Mouse (Mus musculus): ENCODE results near the gene Slc25a25. TPM values are rescaled to one million over a fixed set of nuclear protein-coding genes. Genes with fewer than 3 reads are reported as not detected.

The Slc25a25 gene
- total RNA-seq, 1 experiment from 2014 or later: 17.8 TPM

DNA sequence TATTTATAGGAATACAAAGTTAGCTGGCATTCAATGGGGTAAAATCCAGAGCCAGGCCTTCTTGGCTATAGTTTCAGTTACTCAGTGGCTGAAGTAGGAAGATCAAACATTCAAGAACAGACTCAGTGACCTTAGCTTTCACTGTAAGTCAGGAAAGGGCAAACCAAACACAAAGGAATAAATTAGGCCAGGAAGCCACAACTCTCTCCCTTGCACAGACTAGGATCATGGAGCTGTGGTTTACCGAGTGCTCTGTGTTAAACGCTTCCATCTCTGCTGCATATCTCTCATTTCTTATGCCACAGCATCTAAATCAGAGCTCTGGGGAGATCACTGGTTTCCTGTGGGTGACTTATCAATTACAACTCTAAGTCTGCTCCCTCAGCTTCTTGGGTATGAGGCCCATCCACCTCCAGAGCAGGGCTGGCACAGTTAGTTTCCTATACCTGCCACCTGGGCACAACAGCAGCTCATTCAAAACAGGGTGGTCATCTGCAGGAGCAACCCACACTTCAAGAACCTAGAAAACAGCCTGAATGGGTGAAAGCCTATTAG lies 13.6 kb downstream of the Slc25a25 start:
- no peak for ATAC-seq (ENCODE audit: extremely low read depth, insufficient number of reproducible peaks, low FRiP score, poor library complexity, severe bottlenecking)

- no peak for ATAC-seq (ENCODE audit: extremely low read depth, insufficient number of reproducible peaks, low FRiP score, poor library complexity, severe bottlenecking)
These were observed 14.4 kb downstream of the Slc25a25 start for GRCm38 (mm10) chr2:32436686-32437372.

GRCm38 (mm10) chr2:32430701-32431676 lies 20.3 kb downstream of the Slc25a25 start:
- ATAC-seq (ENCODE audit: extremely low read depth, insufficient number of reproducible peaks, low FRiP score, poor library complexity, severe bottlenecking): no peak

GRCm38 (mm10) chr2:32429215-32429891 lies 21.9 kb downstream of the Slc25a25 start:
- ATAC-seq (ENCODE audit: extremely low read depth, insufficient number of reproducible peaks, low FRiP score, poor library complexity, severe bottlenecking): no peak

DNA sequence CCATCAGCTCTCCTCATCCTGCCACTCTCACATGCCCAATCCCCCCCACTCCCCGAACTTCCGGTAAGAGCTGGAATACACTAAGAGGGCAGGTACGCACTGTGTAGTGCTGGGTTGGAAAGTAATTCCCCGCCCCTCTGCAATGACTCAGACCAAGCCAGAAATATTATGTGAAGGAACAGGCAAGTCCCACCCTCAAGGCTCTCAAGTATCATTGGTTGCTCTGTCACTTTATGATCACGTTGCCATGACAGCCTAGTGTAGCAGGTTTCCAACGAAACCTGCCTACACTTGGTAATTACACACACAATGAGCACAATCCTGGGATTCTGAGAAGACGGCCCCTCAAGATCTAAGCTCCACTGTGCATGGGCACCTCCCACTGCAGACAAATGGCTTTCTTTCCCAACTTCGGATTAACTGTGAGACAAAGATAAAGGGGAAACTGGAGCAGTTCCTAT lies 23.0 kb downstream of the Slc25a25 start:
- ATAC-seq (ENCODE audit: extremely low read depth, insufficient number of reproducible peaks, low FRiP score, poor library complexity, severe bottlenecking): no peak

GRCm38 (mm10) chr2:32427720-32428119 lies 23.5 kb downstream of the Slc25a25 start:
- ATAC-seq (ENCODE audit: extremely low read depth, insufficient number of reproducible peaks, low FRiP score, poor library complexity, severe bottlenecking): no peak

DNA sequence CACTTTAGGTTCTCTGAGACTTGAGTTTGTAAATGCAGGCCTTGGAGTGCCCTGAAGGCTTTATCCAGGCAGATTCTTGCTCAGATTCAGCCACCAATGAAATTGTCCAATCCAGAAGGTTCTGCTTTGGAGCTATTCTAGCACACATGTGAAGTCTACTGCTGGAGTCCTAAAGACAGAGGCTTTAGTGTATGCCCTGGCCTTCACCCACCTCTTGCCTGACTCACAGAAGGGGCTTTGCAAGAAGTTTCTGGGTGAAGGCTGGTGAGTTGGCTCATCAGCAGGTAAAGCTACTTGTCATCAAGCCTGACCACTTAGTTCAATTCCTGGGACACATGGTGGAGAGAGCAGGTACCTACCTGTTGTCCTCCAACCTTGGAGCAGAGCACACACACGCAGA lies 25.1 kb downstream of the Slc25a25 start:
- no peak for ATAC-seq (ENCODE audit: extremely low read depth, insufficient number of reproducible peaks, low FRiP score, poor library complexity, severe bottlenecking)

- no peak for ATAC-seq (ENCODE audit: extremely low read depth, insufficient number of reproducible peaks, low FRiP score, poor library complexity, severe bottlenecking)
These were observed 25.7 kb downstream of the Slc25a25 start for GRCm38 (mm10) chr2:32425568-32425967.

GRCm38 (mm10) chr2:32424796-32425195 lies 26.4 kb downstream of the Slc25a25 start:
- no peak for ATAC-seq (ENCODE audit: extremely low read depth, insufficient number of reproducible peaks, low FRiP score, poor library complexity, severe bottlenecking)

DNA sequence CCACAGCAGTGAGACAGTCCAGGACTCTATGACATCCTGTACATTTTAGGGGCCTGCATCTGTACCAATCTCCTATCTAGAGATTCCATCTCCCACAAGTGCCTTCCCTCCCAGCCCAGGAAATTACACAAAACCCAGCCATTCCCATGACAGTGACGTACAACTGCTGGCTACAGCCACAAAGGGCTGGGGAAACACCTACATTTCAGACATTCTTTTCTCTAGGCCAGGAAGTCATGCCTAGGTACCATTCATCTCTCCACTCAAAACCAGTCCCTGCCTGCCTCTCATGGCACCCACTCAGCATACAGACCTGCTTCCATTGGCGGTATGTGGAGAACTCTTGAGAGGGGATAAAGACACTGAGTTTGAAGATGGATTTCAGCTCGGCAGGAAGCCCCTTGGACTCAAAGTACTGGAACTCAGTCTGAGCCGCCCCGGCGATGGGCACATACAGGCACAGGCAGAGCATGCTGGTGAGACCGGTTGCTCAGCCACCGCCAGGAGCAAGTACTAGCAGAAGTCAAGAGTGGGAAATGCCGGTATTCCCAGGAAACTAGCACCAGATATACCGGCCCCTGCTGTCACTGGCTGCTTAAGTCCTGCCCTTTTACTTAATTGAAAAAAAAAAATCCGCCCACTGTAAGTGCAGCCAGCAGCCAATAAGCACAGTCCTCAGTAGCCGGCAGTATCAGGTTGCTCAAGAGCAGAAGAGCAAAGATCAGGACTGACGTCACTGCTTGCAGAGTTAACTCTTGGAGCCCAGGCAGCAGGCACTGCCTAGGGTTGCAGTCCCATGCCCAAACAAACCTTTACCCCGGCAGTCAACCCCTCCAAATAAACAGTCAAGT lies 27.5 kb downstream of the Slc25a25 start:
- ATAC-seq (ENCODE audit: extremely low read depth, insufficient number of reproducible peaks, low FRiP score, poor library complexity, severe bottlenecking): peak; percentile 22; the same call in 1 of the 2 replicates

DNA sequence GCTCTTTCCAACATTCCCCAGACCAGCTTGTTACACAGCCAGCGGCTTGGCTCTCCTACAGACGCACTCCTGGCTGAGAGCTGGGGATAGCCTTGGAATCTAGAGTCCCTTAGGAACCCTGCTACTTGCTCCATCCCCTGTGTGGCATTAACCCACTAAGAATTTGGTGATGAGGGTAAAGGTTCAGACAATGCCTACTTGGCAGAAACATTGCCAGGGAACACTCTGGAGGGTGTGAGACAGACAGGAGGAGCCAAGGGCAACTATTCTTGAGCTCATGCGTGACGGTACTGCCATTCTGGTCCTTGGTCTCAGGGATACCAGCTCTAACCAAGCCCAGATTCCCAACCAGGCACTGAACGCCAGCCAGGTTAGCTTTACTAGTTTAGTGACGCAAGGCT lies 29.4 kb downstream of the Slc25a25 start:
- ATAC-seq (ENCODE audit: extremely low read depth, insufficient number of reproducible peaks, low FRiP score, poor library complexity, severe bottlenecking): no peak

DNA sequence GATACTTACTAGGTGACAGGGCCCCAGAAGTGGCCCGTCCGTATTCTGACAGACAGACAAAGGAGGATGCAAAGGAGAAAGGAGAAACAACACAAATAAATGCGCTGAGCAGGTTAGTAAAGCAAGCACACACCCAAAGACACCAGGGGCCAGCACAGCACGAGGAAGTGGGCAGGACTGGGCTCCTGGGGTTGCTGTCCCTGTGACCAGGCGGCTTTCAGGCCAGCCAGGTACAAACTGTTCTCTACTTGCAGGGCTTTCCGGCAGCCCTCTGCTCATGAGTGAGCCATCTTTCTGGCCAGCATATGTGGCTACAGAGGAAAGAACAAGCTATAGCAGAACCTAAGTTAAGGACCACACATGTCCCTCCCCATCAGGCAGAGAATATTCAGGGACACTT lies 30.6 kb downstream of the Slc25a25 start:
- no peak for ATAC-seq (ENCODE audit: extremely low read depth, insufficient number of reproducible peaks, low FRiP score, poor library complexity, severe bottlenecking)

- no peak for ATAC-seq (ENCODE audit: extremely low read depth, insufficient number of reproducible peaks, low FRiP score, poor library complexity, severe bottlenecking)
These were observed 31.1 kb downstream of the Slc25a25 start for GRCm38 (mm10) chr2:32420066-32420608.

GRCm38 (mm10) chr2:32419359-32419758 lies 31.9 kb downstream of the Slc25a25 start:
- no peak for ATAC-seq (ENCODE audit: extremely low read depth, insufficient number of reproducible peaks, low FRiP score, poor library complexity, severe bottlenecking)

GRCm38 (mm10) chr2:32418430-32419151 lies 32.7 kb downstream of the Slc25a25 start:
- ATAC-seq (ENCODE audit: extremely low read depth, insufficient number of reproducible peaks, low FRiP score, poor library complexity, severe bottlenecking): no peak

DNA sequence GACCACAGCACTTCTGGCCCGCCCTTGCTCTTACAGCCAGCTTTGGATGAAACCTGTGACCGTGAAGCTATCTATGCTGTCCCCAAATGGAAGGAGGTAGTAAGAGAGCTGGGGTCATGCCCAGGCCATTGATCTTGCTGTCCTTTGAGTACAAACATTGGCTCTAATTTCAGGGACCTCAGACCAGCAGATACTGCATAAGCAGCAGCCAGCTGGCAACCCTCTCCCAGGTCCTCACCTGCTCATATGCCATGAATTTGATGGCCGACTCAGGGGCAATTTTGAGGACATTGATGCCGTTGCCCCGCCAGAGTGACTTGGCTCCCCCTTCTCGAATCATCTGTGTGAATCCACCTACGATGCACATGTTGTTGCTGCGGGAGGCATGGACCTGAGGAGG lies 33.8 kb downstream of the Slc25a25 start:
- ATAC-seq (ENCODE audit: extremely low read depth, insufficient number of reproducible peaks, low FRiP score, poor library complexity, severe bottlenecking): no peak

GRCm38 (mm10) chr2:32416556-32416955 lies 34.7 kb downstream of the Slc25a25 start:
- ATAC-seq (ENCODE audit: extremely low read depth, insufficient number of reproducible peaks, low FRiP score, poor library complexity, severe bottlenecking): no peak

Data from neutrophil, adult 5-6 weeks (primary cell).